In genomic region chr7:25197384-25198018, GRCm38 (mm10) we compare ENCODE assay signal across 13 mouse cellular contexts. TPM values are rescaled to one million over a fixed set of nuclear protein-coding genes. Genes with fewer than 3 reads are reported as not detected.
DNase-seq lines count a peak whose midpoint lies in the region; ATAC-seq lines count a peak whose summit lies in the region.
"Had no signal": no experiment of that assay in that cellular context is flagged by ENCODE, and none has a peak within 500 bp of the region (broad histone marks: within the 10 kb centered on the region; RNA-seq: fewer than 3 reads in every experiment).

No protein-coding gene starts in this region.

- no peak overlapping the region for H3K9ac ChIP-seq in lung, embryonic 15.5 days
- H3K9ac ChIP-seq: midbrain, embryonic 12.5 days had no signal

- ATAC-seq in lung, embryonic 15.5 days (ENCODE audit: borderline replicate concordance, extremely low read depth, low FRiP score, low TSS enrichment) = peak; percentile 42; the same call in 1 of the 2 replicates
- ATAC-seq: activated CD4-positive, CD25-positive, alpha-beta regulatory T cell, adult 4 months; inflammation-experienced regulatory T-cells, adult 6 months had no signal

- 56% methylated on average over 10 of the region's 10 CpGs for WGBS in heart, embryonic 10.5 days
- WGBS in lung, embryonic 15.5 days = 35% methylated on average over 10 of the region's 10 CpGs

- peaks cover 6% of the 10 kb centered on the region for H3K36me3 ChIP-seq in heart, embryonic 10.5 days
- H3K36me3 ChIP-seq in lung, embryonic 15.5 days = no peaks in the 10 kb centered on the region

- H3K27ac ChIP-seq in heart, embryonic 10.5 days = no peak overlapping the region
- H3K27ac ChIP-seq in lung, embryonic 15.5 days = no peak overlapping the region
- H3K27ac ChIP-seq: limb, embryonic 10.5 days; midbrain, embryonic 12.5 days had no signal

- 0 out of 2 replicates have a peak, but pooled peaks cover 6% of the 10 kb centered on the region for H3K4me1 ChIP-seq in heart, embryonic 10.5 days
- peaks cover 8% of the 10 kb centered on the region for H3K4me1 ChIP-seq in lung, embryonic 15.5 days
- H3K4me1 ChIP-seq: midbrain, embryonic 12.5 days had no signal

- H3K4me3 ChIP-seq in heart, embryonic 10.5 days = no peak overlapping the region
- no peak overlapping the region for H3K4me3 ChIP-seq in lung, embryonic 15.5 days
- H3K4me3 ChIP-seq: limb, embryonic 10.5 days; midbrain, embryonic 12.5 days had no signal

- H3K27me3 ChIP-seq in heart, embryonic 10.5 days (ENCODE audit: insufficient read depth, poor library complexity, severe bottlenecking) = no peaks in the 10 kb centered on the region
- no peaks in the 10 kb centered on the region for H3K27me3 ChIP-seq in lung, embryonic 15.5 days
- H3K27me3 ChIP-seq: midbrain, embryonic 12.5 days had no signal

- peak; percentile 85 for DNase-seq in heart, adult 11 months
- no peak for DNase-seq in heart, embryonic 10.5 days (ENCODE audit: low spot score)
- peak; percentile 51 to 58 for DNase-seq in urinary bladder, postnatal 36 days (ENCODE audit: low spot score in 2 of 2)
- no peak for DNase-seq in urinary bladder, postnatal 10 days (ENCODE audit: low spot score)
- DNase-seq in B cell, adult 2 months = no peak
- DNase-seq in adrenal gland, postnatal 36 days = no peak
- DNase-seq in adrenal gland, adult 2 months = no peak
- DNase-seq: cerebellum, adult 2 months had no signal

- H3K9me3 ChIP-seq in heart, embryonic 10.5 days = no peaks in the 10 kb centered on the region
- no peaks in the 10 kb centered on the region for H3K9me3 ChIP-seq in lung, embryonic 15.5 days
- H3K9me3 ChIP-seq: limb, embryonic 10.5 days; midbrain, embryonic 12.5 days had no signal

- H3K4me2 ChIP-seq in lung, embryonic 15.5 days = no peak overlapping the region
- H3K4me2 ChIP-seq: midbrain, embryonic 12.5 days had no signal

RNA-seq across cellular contexts. Expression of gene Pou2f2, which starts 18.0 kb away (rescaled TPM):
- 0.73 and 0.74 TPM in 2 replicates for polyA plus RNA-seq in heart, embryonic 10.5 days (2016; fragmentation: Nextera tagmentation; extraction: Ambion mirVana)
- 0.31 and 0.55 TPM in 2 replicates for polyA plus RNA-seq in lung, embryonic 15.5 days (2015; fragmentation: Nextera tagmentation; extraction: Ambion mirVana)
- total RNA-seq in adrenal gland, postnatal 36 days (2021) = 1 to 10 TPM in 1 of 2 experiments, under 1 TPM in 1; 0.86 to 1.3 TPM
- total RNA-seq in adrenal gland, adult 2 months (2021) = under 1 TPM; 0.46 to 0.90 TPM
- polyA plus RNA-seq in adrenal gland, adult 2 months (2012; rRNA removed) = 2.7 and 3.2 TPM in 2 replicates

RNA-seq across cellular contexts. Expression of gene Dedd2, which starts 22.9 kb away (rescaled TPM):
- 6.7 and 8.1 TPM in 2 replicates for polyA plus RNA-seq in heart, embryonic 10.5 days (2016; fragmentation: Nextera tagmentation; extraction: Ambion mirVana)
- 9.6 and 11.2 TPM in 2 replicates for polyA plus RNA-seq in lung, embryonic 15.5 days (2015; fragmentation: Nextera tagmentation; extraction: Ambion mirVana)
- 10 to 100 TPM; 16.7 to 17.7 TPM for total RNA-seq in adrenal gland, postnatal 36 days (2021)
- 10 to 100 TPM; 15.6 to 17.9 TPM for total RNA-seq in adrenal gland, adult 2 months (2021)
- 36.3 and 39.5 TPM in 2 replicates for polyA plus RNA-seq in adrenal gland, adult 2 months (2012; rRNA removed)

RNA-seq across cellular contexts. Expression of gene Zfp526, which starts 23.7 kb away (rescaled TPM):
- 2.5 and 3.0 TPM in 2 replicates for polyA plus RNA-seq in heart, embryonic 10.5 days (2016; fragmentation: Nextera tagmentation; extraction: Ambion mirVana)
- 3.0 and 3.6 TPM in 2 replicates for polyA plus RNA-seq in lung, embryonic 15.5 days (2015; fragmentation: Nextera tagmentation; extraction: Ambion mirVana)
- total RNA-seq in adrenal gland, postnatal 36 days (2021) = 1 to 10 TPM; 9.3 to 9.4 TPM
- 10 to 100 TPM in 1 of 2 experiments, 1 to 10 TPM in 1; 9.9 to 10.4 TPM for total RNA-seq in adrenal gland, adult 2 months (2021)
- polyA plus RNA-seq in adrenal gland, adult 2 months (2012; rRNA removed) = 16.3 and 19.9 TPM in 2 replicates

RNA-seq across cellular contexts. Expression of gene Gsk3a, which starts 40.1 kb away (rescaled TPM):
- polyA plus RNA-seq in heart, embryonic 10.5 days (2016; fragmentation: Nextera tagmentation; extraction: Ambion mirVana) = 8.2 and 11.9 TPM in 2 replicates
- polyA plus RNA-seq in lung, embryonic 15.5 days (2015; fragmentation: Nextera tagmentation; extraction: Ambion mirVana) = 9.8 and 10.7 TPM in 2 replicates
- total RNA-seq in adrenal gland, postnatal 36 days (2021) = 10 to 100 TPM; 93.3 to 96.7 TPM
- total RNA-seq in adrenal gland, adult 2 months (2021) = 100 to 1,000 TPM in 1 of 2 experiments, 10 to 100 TPM in 1; 98.9 to 107 TPM
- 121 and 150 TPM in 2 replicates for polyA plus RNA-seq in adrenal gland, adult 2 months (2012; rRNA removed)

RNA-seq across cellular contexts. Expression of gene Erf, which starts 53.1 kb away (rescaled TPM):
- 9.2 and 17.9 TPM in 2 replicates for polyA plus RNA-seq in heart, embryonic 10.5 days (2016; fragmentation: Nextera tagmentation; extraction: Ambion mirVana)
- polyA plus RNA-seq in lung, embryonic 15.5 days (2015; fragmentation: Nextera tagmentation; extraction: Ambion mirVana) = 18.8 and 20.3 TPM in 2 replicates
- total RNA-seq in adrenal gland, postnatal 36 days (2021) = 10 to 100 TPM; 25.4 to 40.9 TPM
- total RNA-seq in adrenal gland, adult 2 months (2021) = 10 to 100 TPM; 16.5 to 26.6 TPM
- 50.4 and 52.8 TPM in 2 replicates for polyA plus RNA-seq in adrenal gland, adult 2 months (2012; rRNA removed)

Comparison
In these comparisons a context has a peak if more than half of its experiments do, and no peak if none do; other contexts are left out.
1. DNase-seq: peak in heart, adult 11 months (single experiment) and urinary bladder, postnatal 36 days (2 of 2); none in heart, embryonic 10.5 days (single experiment), urinary bladder, postnatal 10 days (single experiment), B cell, adult 2 months (0 of 2), adrenal gland, postnatal 36 days (0 of 2) and adrenal gland, adult 2 months (single experiment).